Mouse (Mus musculus) heart, postnatal 4 days (tissue): ENCODE data around the gene Olfr109. TPM values are rescaled to one million over a fixed set of nuclear protein-coding genes. Genes with fewer than 3 reads are reported as not detected.

ENCODE experiments used
- DNase-seq: peaks from one replicate; pipeline ENCODE4 v3.0.0; 2021
- total RNA-seq, 2 experiments: library from RNA; stranded (reverse); gene quantifications; 2 replicates each; pipeline ENCODE4 v1.2.3; 2021

The Olfr109 gene
- total RNA-seq = not detected

GRCm38 (mm10) chr17:37458616-37459015 is at the start of gene Olfr109:
Gene Olfr109, plus strand, starts transcription at chr17:37458916.
- no peak for DNase-seq

- no peak for DNase-seq
Measured at GRCm38 (mm10) chr17:37413380-37413779, 45.3 kb upstream of the Olfr109 start.

GRCm38 (mm10) chr17:37445180-37445579 is 13.5 kb upstream of the Olfr109 start, which contains the start of gene Olfr108:
Gene Olfr108, plus strand, starts transcription at chr17:37445480.
- no peak for DNase-seq

GRCm38 (mm10) chr17:37483452-37483851 is 24.7 kb downstream of the Olfr109 start, which contains the start of gene H2-M2:
Gene H2-M2, minus strand, starts transcription at chr17:37483552.
- no peak for DNase-seq

- DNase-seq = no peak
Measured at GRCm38 (mm10) chr17:37491930-37492518, 33.3 kb downstream of the Olfr109 start, which contains the start of gene Olfr110. Gene Olfr110, plus strand, starts transcription at chr17:37492468.

GRCm38 (mm10) chr17:37507730-37508129 is 49.0 kb downstream of the Olfr109 start, which contains the start of gene Olfr111:
Gene Olfr111, plus strand, starts transcription at chr17:37508030.
- DNase-seq = no peak

Other genes starting within 250 kb of the Olfr109 start
- not detected for gene Olfr95, start 245.8 kb upstream of the Olfr109 start, total RNA-seq
- not detected for gene Olfr96, start 238.8 kb upstream of the Olfr109 start, total RNA-seq
- gene Olfr97, start 221.6 kb upstream of the Olfr109 start, total RNA-seq = not detected
- gene Olfr98, start 195.2 kb upstream of the Olfr109 start, total RNA-seq = not detected
- gene H2-M3, start 188.7 kb upstream of the Olfr109 start, total RNA-seq = 1 to 10 TPM; 1.5 to 2.0 TPM
- gene Olfr99, start 175.5 kb upstream of the Olfr109 start, total RNA-seq = not detected
- gene Olfr101, start 154.6 kb upstream of the Olfr109 start, total RNA-seq = not detected
- gene Olfr102, start 141.9 kb upstream of the Olfr109 start, total RNA-seq = not detected
- not detected for gene Olfr103, start 119.2 kb upstream of the Olfr109 start, total RNA-seq
- gene Olfr104-ps, start 99.3 kb upstream of the Olfr109 start, total RNA-seq = not detected
- gene Olfr105-ps, start 79.9 kb upstream of the Olfr109 start, total RNA-seq = not detected
- not detected for gene Olfr106-ps, start 68.5 kb upstream of the Olfr109 start, total RNA-seq
- not detected for gene Olfr107, start 59.7 kb upstream of the Olfr109 start, total RNA-seq
- gene Olfr108, start 13.4 kb upstream of the Olfr109 start, total RNA-seq = not detected
- not detected for gene H2-M2, start 24.6 kb downstream of the Olfr109 start, total RNA-seq
- not detected for gene Olfr110, start 33.6 kb downstream of the Olfr109 start, total RNA-seq
- gene Olfr111, start 49.1 kb downstream of the Olfr109 start, total RNA-seq = not detected
- not detected for gene Olfr112, start 110.5 kb downstream of the Olfr109 start, total RNA-seq
- gene Olfr113, start 118.7 kb downstream of the Olfr109 start, total RNA-seq = not detected
- not detected for gene Olfr114, start 133.8 kb downstream of the Olfr109 start, total RNA-seq
- not detected for gene Olfr115, start 168.2 kb downstream of the Olfr109 start, total RNA-seq
- gene Olfr116, start 168.3 kb downstream of the Olfr109 start, total RNA-seq = not detected
- not detected for gene Olfr117, start 204.9 kb downstream of the Olfr109 start, total RNA-seq
- not detected for gene Olfr118, start 208.1 kb downstream of the Olfr109 start, total RNA-seq
- gene Olfr119, start 237.6 kb downstream of the Olfr109 start, total RNA-seq = not detected